Mouse (Mus musculus) embryonic facial prominence, embryonic 15.5 days (tissue): Measurements from ENCODE around the gene Olfr286. TPM values are rescaled to one million over a fixed set of nuclear protein-coding genes. Genes with fewer than 3 reads are reported as not detected.

ENCODE experiments used
- ATAC-seq: fragments of 200-750 bp; cut with Nextera tagmentation; 2 replicates; pipeline ENCODE4 v1.8.0; 2017; ENCODE audit warnings: low read depth, moderate TSS enrichment; ENCODE audit not compliant: insufficient number of reproducible peaks, low FRiP score, low TSS enrichment
- H3K27ac ChIP-seq: fragments of 300-500 bp; sonication (generic); replicated peaks from 2 replicates; pipeline ENCODE4 v1.5.1; 2015; ENCODE audit warnings: mild to moderate bottlenecking, inconsistent platforms
- H3K27me3 ChIP-seq: fragments of 300-500 bp; sonication (generic); 2 replicates; pipeline ENCODE4 v1.6.1; 2015; ENCODE audit warnings: inconsistent platforms
- H3K36me3 ChIP-seq: fragments of 300-500 bp; sonication (generic); 2 replicates; pipeline ENCODE4 v1.6.1; 2015; ENCODE audit warnings: mild to moderate bottlenecking, inconsistent platforms
- H3K4me1 ChIP-seq: fragments of 300-500 bp; sonication (generic); 2 replicates; pipeline ENCODE4 v1.6.1; 2015; ENCODE audit warnings: inconsistent platforms
- H3K4me2 ChIP-seq: fragments of 300-500 bp; sonication (generic); replicated peaks from 2 replicates; pipeline ENCODE4 v1.6.1; 2015; ENCODE audit warnings: mild to moderate bottlenecking, inconsistent platforms
- H3K4me3 ChIP-seq: fragments of 300-500 bp; sonication (generic); replicated peaks from 2 replicates; pipeline ENCODE4 v1.5.1; 2015; ENCODE audit warnings: mild to moderate bottlenecking, inconsistent platforms
- H3K9ac ChIP-seq: fragments of 300-500 bp; sonication (generic); 2 replicates; pipeline ENCODE4 v1.6.1; 2015; ENCODE audit warnings: inconsistent platforms
- H3K9me3 ChIP-seq: fragments of 300-500 bp; sonication (generic); replicated peaks from 2 replicates; pipeline ENCODE4 v1.6.1; 2016; ENCODE audit warnings: inconsistent platforms
- WGBS: fragments of 180-500 bp; shearing (Covaris S2); methylation state at CpG from one replicate; pipeline ENCODE4 v1.1.7; 2015; 5-methylcytosine and 5-hydroxymethylcytosine counted together
- polyA plus RNA-seq: library from polyadenylated mRNA; unstranded; fragments of >200 nt; fragmentation: Nextera tagmentation; extraction: Ambion mirVana; gene quantifications from 2 replicates; pipeline ENCODE4 v1.2.1, GENCODE M21; 2015

Gene Olfr286
- 0.09 TPM in 1 of 2 replicates, not detected in the other for polyA plus RNA-seq

DNA sequence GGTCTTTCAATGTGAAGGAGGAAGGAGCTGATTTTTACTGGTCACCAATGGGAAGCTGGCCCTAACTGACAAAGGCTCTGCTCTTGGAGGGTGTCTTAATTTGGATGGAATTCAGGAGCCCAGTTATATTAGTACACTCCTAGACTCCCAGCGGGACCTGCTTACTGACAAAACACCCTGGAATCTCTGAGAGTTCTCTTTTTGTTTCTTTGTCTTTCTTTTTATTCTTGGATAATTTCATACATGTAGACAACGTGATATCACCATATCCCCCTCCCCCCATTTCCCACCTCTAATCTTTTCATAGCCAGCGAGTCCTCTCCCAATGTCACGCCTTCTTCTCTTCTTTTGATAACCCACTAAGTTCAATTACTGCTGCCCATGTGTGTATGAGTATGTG is at the start of gene Olfr286:
Gene Olfr286 (minus strand): TSS at position 101 of the 400 bp plus-strand sequence.
- H3K36me3 ChIP-seq, result no peaks in the 10 kb centered on the region
- H3K27me3 ChIP-seq, result no peaks in the 10 kb centered on the region
- no peaks in the 10 kb centered on the region for H3K4me1 ChIP-seq
- no peaks in the 10 kb centered on the region for H3K9me3 ChIP-seq
- no peak within 1 kb of the TSS for H3K27ac ChIP-seq
- no peak within 1 kb of the TSS for H3K4me3 ChIP-seq
- H3K4me2 ChIP-seq, result no peak within 1 kb of the TSS
- no peak for ATAC-seq
- 92% methylated on average over 4 of the region's 4 CpGs for WGBS
- no peak within 1 kb of the TSS for H3K9ac ChIP-seq

DNA sequence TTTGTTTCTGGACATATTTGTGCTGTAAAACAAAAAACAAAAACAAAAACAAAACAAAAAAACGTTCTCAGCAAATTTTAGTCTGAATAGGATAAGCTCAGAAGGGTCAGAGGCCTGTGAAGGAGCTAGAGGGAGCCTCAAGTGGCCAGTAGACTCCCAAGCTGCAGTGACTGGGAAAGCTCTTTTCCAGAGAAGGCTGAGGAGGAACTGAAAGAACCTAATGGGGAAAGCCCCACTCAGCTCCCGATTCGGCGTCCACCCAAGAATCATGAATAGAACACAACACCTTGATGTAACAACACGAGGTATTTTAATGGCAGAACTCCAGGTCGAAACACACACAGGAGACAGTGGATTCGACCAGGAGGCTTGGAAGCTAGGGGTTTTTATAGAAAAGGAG is 23.5 kb upstream of the Olfr286 start:
- Histone ChIP-seq H3K27ac (no peak overlapping the region), H3K4me3 (no peak overlapping the region), H3K9me3 (no peaks in the 10 kb centered on the region), H3K36me3 (no peaks in the 10 kb centered on the region), H3K4me1 (no peaks in the 10 kb centered on the region), H3K9ac (no peak overlapping the region), H3K4me2 (no peak overlapping the region), H3K27me3 (no peaks in the 10 kb centered on the region)
- no peak for ATAC-seq
- WGBS, result 78% methylated on average over 7 of the region's 7 CpGs

DNA sequence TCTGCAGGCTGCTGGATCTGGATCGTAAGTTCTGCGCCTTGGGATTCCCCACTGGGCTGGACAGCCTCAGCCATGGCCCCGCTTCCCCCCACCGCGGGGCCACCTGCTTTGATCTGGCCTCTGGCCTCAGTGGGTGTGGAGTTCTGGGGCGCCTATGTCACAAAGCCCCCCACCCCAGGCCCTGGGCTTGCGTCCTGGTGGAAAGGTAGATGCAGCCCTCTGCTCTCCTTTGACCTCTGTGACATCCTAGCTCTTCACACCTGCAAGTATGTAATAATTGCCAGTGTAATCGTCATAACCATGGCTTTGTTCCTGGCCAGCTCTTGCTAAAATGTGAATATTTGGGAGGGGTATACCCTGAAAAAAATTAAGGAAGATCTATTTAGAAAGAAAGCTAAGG is 22.9 kb upstream of the Olfr286 start, which contains the start of gene H1fnt:
Gene H1fnt (minus strand): TSS at position 101 of the 400 bp plus-strand sequence.
- no peak for ATAC-seq
- Histone ChIP-seq H3K4me3 (no peak within 1 kb of the TSS), H3K4me2 (no peak within 1 kb of the TSS), H3K27me3 (no peaks in the 10 kb centered on the region), H3K9ac (no peak within 1 kb of the TSS), H3K36me3 (no peaks in the 10 kb centered on the region), H3K4me1 (no peaks in the 10 kb centered on the region), H3K27ac (no peak within 1 kb of the TSS), H3K9me3 (no peaks in the 10 kb centered on the region)
- 88% methylated on average over 8 of the region's 8 CpGs for WGBS

DNA sequence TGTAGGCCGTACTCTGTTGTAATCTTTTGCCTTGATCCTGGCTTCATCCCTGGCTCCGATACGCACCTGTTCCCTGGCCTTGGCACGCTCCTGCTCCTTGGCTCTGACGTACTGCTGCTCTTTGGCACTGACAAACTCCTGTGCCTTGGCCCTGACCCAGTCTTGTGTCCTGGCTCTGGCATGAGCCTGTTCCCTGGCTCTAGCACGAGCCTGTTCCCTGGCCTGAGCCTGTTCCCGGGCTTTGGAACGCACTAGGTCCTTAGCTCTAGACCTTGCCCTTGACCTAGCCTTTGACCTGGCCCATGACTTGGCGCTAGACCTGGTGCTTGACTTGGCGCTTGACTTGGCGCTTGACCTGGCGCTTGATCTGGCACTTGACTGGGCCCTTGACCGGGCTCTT is 22.0 kb upstream of the Olfr286 start:
- Histone ChIP-seq H3K9me3 (no peaks in the 10 kb centered on the region), H3K4me2 (no peak overlapping the region), H3K4me1 (no peaks in the 10 kb centered on the region), H3K4me3 (no peak overlapping the region), H3K27me3 (no peaks in the 10 kb centered on the region), H3K36me3 (no peaks in the 10 kb centered on the region), H3K9ac (no peak overlapping the region), H3K27ac (no peak overlapping the region)
- 92% methylated on average over 13 of the region's 13 CpGs for WGBS
- ATAC-seq, result no peak

DNA sequence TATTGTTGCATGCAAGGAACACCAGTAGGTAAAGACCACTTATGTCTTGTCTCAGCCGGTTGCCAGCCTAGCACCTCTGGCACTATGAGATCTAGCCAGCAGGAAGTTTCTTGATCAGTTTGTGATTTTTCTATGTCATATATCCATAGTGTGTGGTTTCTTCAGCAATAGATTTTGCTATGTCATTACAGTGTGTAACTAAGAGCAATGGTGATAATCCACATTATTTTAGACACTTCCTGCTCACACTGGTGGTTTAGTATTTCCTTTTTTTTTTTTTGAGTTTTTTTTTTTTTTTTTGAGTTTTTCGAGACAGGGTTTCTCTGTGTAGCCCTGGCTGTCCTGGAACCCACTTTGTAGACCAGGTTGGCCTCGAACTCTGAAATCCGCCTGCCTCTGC is 1.2 kb upstream of the Olfr286 start:
- no peak for ATAC-seq

DNA sequence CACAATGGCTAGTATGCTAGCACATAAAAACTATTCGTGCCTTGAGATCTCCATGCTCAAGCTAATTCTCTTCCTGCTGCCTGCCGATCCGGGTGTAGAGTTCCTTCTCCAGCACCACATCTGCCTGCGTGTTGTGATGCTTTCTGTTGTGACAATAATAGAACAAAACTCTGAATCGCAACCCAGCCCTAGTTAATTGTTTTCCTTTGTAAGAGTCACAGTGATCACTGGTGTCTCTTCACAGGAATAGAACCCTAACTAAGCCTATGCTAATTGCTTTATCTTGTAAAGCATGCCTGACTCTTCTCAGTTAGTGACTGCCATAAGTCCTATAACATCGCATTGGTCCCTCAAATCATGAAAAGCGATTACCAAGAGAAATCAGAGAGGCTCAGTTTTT is 8.2 kb downstream of the Olfr286 start:
- no peak for ATAC-seq
- Histone ChIP-seq H3K4me1 (no peaks in the 10 kb centered on the region), H3K27me3 (no peaks in the 10 kb centered on the region), H3K9me3 (no peaks in the 10 kb centered on the region), H3K36me3 (no peaks in the 10 kb centered on the region), H3K9ac (no peak overlapping the region), H3K4me3 (no peak overlapping the region), H3K4me2 (no peak overlapping the region), H3K27ac (no peak overlapping the region)
- 71% methylated on average over 7 of the region's 7 CpGs for WGBS

More for the DNA sequence above, 1.2 kb upstream of the Olfr286 start:
- H3K4me2 ChIP-seq, result no peak overlapping the region
- no peak overlapping the region for H3K9ac ChIP-seq
- no peaks in the 10 kb centered on the region for H3K36me3 ChIP-seq
- 89% methylated on average over 4 of the region's 4 CpGs for WGBS
- H3K27me3 ChIP-seq, result no peaks in the 10 kb centered on the region
- H3K27ac ChIP-seq, result no peak overlapping the region
- H3K4me1 ChIP-seq, result no peaks in the 10 kb centered on the region
- no peak overlapping the region for H3K4me3 ChIP-seq
- no peaks in the 10 kb centered on the region for H3K9me3 ChIP-seq

DNA sequence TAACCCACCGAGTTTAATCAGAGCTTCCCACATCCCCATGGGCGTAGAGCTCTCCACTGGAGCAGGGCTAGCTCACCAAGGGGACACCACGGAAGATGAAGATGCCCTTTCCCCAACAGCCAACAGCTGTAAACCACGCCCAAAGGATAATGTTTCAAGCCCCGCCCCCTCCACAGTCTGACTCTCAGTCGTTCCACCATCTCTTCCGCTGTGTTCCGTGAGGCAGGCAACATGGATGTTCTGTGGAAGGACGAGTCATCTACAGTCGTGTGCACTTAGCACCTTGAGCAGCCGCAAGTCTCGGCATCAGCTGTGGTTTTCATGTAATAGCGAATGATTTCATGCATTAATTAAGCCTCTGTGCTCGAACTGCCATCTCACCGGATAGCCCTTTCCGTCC is 8.6 kb downstream of the Olfr286 start:
- no peaks in the 10 kb centered on the region for H3K27me3 ChIP-seq
- H3K4me3 ChIP-seq, result no peak overlapping the region
- H3K4me2 ChIP-seq, result no peak overlapping the region
- WGBS, result 40% methylated on average over 16 of the region's 16 CpGs
- no peak for ATAC-seq
- no peaks in the 10 kb centered on the region for H3K9me3 ChIP-seq
- no peaks in the 10 kb centered on the region for H3K36me3 ChIP-seq
- no peak overlapping the region for H3K27ac ChIP-seq
- H3K9ac ChIP-seq, result no peak overlapping the region
- no peaks in the 10 kb centered on the region for H3K4me1 ChIP-seq

DNA sequence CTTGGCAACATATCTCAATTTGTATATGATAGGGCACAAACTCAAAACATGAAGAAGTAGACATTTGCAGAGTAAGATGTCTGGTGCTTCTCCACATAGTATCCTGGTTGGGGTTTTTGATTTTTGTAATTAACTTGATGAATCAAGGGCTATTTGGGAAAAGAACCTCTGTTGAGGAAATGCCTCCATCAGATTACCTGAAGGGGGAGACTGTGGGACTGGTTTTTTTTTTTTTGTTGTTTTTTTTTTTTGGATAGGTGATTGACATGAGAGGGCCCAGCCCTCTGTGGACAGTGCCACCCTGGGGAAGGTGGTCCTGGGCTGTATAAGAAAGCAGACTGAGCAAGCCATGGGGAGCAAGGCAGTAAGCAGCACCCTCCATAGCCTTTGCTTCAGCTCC is 11.9 kb downstream of the Olfr286 start:
- H3K9ac ChIP-seq, result no peak overlapping the region
- no peak overlapping the region for H3K27ac ChIP-seq
- H3K36me3 ChIP-seq, result no peaks in the 10 kb centered on the region
- H3K27me3 ChIP-seq, result no peaks in the 10 kb centered on the region
- no peak overlapping the region for H3K4me2 ChIP-seq
- ATAC-seq, result no peak
- no peaks in the 10 kb centered on the region for H3K9me3 ChIP-seq
- H3K4me3 ChIP-seq, result no peak overlapping the region
- no peaks in the 10 kb centered on the region for H3K4me1 ChIP-seq

DNA sequence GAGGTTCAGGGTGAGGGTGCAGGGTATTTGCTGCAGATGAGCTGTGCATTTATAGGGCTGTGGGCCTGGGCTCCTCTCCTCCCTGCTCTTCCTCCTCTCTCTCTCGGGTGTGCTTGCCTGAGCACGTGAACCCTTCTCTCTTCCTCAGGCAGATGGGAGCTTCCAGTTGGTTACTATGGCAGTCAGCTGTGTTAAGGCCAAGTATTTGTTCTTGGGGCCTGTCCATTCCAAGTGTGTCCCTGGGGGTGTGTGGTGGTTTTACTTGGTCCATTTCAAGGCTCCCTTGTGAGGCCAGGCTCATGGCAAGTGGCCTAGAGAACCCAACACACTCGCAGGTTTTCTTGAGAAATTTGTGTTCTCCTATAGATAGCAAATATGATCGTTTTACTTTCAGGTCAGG is 13.4 kb downstream of the Olfr286 start, which contains the start of the genes Gm44579 and Olfr287:
Gene Gm44579 (minus strand): TSS at position 101 of the 400 bp plus-strand sequence.
Gene Olfr287 (minus strand): TSS at position 180 of the 400 bp plus-strand sequence.
- no peaks in the 10 kb centered on the region for H3K4me1 ChIP-seq
- no peaks in the 10 kb centered on the region for H3K9me3 ChIP-seq
- H3K4me2 ChIP-seq, result no peak within 1 kb of the TSS
- H3K4me3 ChIP-seq, result no peak within 1 kb of the TSS
- no peak within 1 kb of the TSS for H3K9ac ChIP-seq
- H3K27me3 ChIP-seq, result no peaks in the 10 kb centered on the region
- whole genome bisulfite sequencing, result 62% methylated on average over 4 of the region's 4 CpGs
- no peaks in the 10 kb centered on the region for H3K36me3 ChIP-seq
- H3K27ac ChIP-seq, result no peak within 1 kb of the TSS
- no peak for ATAC-seq

DNA sequence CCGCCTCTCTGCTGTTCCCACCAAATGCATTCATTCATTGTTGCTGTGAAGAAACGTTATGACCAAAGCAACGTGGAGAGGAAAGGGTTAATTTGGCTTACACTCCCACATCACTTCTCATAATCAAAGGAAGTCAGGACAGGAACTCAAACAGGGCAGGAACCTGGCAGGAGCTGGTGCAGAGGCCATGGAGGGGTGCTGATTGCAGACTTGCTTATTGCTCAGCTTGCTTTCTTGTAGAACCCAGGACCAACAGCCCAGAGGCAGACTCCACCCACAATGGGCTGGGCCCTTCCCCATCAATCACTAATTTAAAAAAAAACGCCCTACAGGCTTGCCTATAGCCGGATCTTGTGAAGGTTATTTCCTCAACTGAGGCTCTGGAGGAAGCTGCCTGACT is 20.1 kb downstream of the Olfr286 start:
- Histone ChIP-seq H3K36me3 (no peaks in the 10 kb centered on the region), H3K27ac (no peak overlapping the region)
- WGBS, result 63% methylated on average over 5 of the region's 5 CpGs

DNA sequence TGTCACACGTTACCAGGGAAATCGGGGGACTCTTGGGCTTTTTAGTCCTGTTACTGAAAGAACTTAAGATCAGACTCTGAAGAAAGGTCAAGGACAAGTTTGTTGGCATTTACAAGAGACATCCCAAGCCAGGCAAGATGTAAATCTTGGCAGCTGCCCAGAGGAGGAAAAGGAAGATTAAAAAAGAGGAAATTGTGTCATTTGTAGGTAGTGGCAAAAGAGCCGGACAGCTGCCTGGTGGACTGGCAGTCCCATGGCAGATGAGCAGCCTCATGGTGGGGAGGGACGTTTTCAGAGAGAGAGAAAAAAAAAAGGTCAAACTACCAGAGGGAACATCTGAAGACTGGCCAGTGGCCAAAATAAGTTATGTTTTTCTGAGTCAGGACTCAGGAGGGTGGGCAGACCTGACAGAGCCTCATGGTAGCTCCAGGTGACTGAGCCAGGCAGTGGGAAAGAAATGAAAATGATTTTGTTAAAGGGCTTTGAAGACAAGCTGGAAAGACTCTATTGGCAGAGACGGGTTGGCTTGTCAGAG is 20.8 kb downstream of the Olfr286 start:
- H3K4me3 ChIP-seq, result no peak overlapping the region
- no peak overlapping the region for H3K9ac ChIP-seq
- no peak overlapping the region for H3K4me2 ChIP-seq
- H3K36me3 ChIP-seq, result no peaks in the 10 kb centered on the region
- no peaks in the 10 kb centered on the region for H3K9me3 ChIP-seq
- no peak for ATAC-seq
- no peak overlapping the region for H3K27ac ChIP-seq
- no peaks in the 10 kb centered on the region for H3K27me3 ChIP-seq
- no peaks in the 10 kb centered on the region for H3K4me1 ChIP-seq
- WGBS, result 74% methylated on average over 5 of the region's 5 CpGs

More for the DNA sequence above, 20.1 kb downstream of the Olfr286 start:
- no peak overlapping the region for H3K4me2 ChIP-seq
- no peaks in the 10 kb centered on the region for H3K4me1 ChIP-seq
- no peak overlapping the region for H3K9ac ChIP-seq
- no peak for ATAC-seq
- H3K4me3 ChIP-seq, result no peak overlapping the region
- H3K9me3 ChIP-seq, result no peaks in the 10 kb centered on the region
- no peaks in the 10 kb centered on the region for H3K27me3 ChIP-seq

DNA sequence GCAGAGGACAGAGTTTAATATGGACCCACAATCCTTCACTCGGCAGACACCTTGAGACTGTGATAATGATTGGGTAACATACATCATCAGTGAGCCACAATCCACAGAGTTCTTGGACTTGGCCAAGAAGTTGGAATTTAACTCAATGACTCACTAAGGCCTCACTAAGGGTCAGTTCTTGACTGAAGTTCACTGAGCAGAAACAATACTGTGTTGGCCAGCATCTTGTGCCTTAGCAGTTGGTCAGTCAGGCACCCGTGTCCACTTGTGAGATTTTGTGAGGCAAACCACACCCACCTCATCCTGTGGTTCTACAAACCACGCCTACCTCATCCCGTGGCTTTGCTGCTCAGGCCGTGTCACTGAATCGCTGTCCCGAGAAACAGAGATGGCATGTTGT is 24.6 kb downstream of the Olfr286 start:
- WGBS, result 71% methylated on average over 7 of the region's 7 CpGs

More for the DNA sequence above, 24.6 kb downstream of the Olfr286 start:
- no peak overlapping the region for H3K9ac ChIP-seq
- H3K4me2 ChIP-seq, result no peak overlapping the region
- no peak for ATAC-seq
- H3K27me3 ChIP-seq, result no peaks in the 10 kb centered on the region
- H3K4me1 ChIP-seq, result no peaks in the 10 kb centered on the region
- no peaks in the 10 kb centered on the region for H3K9me3 ChIP-seq
- no peaks in the 10 kb centered on the region for H3K36me3 ChIP-seq
- no peak overlapping the region for H3K27ac ChIP-seq
- H3K4me3 ChIP-seq, result no peak overlapping the region
